Mouse (Mus musculus) erythroblast, adult 5-6 weeks (primary cell): ENCODE results near the gene Dph6. TPM values are rescaled to one million over a fixed set of nuclear protein-coding genes. Genes with fewer than 3 reads are reported as not detected.

ENCODE experiments used
- ATAC-seq: replicated peaks from 2 replicates; pipeline ENCODE4 v1.8.0; 2016; ENCODE audit warnings: moderate number of reproducible peaks, mild to moderate bottlenecking, moderate TSS enrichment, inconsistent platforms; ENCODE audit not compliant: poor library complexity, low FRiP score, severe bottlenecking
- total RNA-seq, 2 experiments: library from RNA; stranded (forward) in 1 of 2; stranded (reverse) in 1 of 2; fragments of 150-400 nt in 1 of 2; fragments of 200-764, 138-1000 nt in 1 of 2; gene quantifications; 2 replicates each; pipeline versions ENCODE4 v1.2.3 to v1.2.4; 2015 to 2017; ENCODE audit warnings: low replicate concordance in 2 of 2

Dph6 gene
- total RNA-seq, 2 experiments from 2014 or later, result 2.6 to 9.8 TPM

DNA sequence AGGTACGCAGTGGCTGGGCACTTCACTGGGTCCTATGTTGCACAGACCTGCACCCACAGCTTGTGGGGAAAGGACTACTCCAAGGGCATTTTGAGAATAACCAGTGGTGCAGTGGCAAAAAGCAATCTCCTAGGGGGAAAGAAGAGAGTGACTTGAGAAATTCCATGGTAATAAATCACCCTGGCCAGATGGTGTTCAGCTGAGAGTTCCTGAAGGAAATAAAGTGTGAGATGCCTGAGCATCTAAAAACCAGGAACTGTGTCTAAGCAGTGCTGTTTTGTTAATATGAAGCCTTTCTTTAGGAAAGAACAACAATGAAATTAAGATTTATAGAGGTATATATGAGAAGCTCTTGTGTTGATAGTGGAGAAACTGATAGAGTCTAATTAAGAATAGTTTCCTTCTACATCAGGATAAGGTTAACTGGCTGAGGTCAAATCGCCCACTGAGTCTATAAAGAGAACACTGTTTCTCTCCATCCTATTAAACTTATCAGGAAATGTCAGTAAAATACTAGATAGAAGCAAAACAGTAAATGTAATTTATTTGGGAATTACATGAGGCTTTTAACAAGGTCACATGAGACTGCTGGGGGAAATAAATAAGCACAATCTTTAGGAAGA, 111.7 kb downstream of the Dph6 start:
- no peak for ATAC-seq

GRCm38 (mm10) chr2:114542325-114542724, 112.4 kb downstream of the Dph6 start:
- ATAC-seq, result no peak

GRCm38 (mm10) chr2:114540416-114540815, 114.3 kb downstream of the Dph6 start:
- ATAC-seq, result no peak

GRCm38 (mm10) chr2:114536032-114536431, 118.7 kb downstream of the Dph6 start:
- no peak for ATAC-seq

DNA sequence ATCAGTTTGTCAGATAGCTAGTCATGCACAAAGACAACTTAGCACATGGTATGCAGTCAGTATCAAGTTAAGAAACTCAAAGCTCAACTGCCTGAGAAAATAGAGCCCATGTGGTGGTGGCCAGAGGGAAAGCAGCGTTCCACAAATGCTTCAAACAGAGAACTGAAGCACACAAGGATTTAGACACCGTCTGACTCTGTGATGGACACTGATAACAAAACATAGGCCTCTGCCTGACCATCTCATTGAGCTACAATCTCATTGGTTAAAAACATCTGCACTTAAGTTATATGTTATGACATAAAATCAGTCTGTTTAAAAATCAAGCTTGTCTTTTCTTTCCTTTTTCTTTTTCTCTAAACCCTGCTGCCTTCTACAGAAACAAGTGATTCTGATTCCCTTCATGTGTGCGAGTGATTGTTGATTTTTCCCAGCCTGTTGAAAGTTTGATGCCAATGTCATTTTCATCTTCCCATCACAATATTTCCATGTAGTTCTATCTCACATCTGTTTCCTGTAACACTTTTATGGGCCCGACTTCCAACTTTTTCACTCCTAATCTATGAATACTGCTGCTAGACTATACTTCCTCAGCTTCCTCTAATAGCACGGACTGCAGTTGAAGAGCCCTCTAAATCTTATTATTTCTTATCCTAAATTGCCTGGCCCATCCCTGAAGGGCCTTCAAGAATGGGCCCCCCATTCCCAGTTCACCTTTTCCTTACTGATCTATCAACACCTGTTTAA, 123.6 kb downstream of the Dph6 start:
- ATAC-seq, result no peak

DNA sequence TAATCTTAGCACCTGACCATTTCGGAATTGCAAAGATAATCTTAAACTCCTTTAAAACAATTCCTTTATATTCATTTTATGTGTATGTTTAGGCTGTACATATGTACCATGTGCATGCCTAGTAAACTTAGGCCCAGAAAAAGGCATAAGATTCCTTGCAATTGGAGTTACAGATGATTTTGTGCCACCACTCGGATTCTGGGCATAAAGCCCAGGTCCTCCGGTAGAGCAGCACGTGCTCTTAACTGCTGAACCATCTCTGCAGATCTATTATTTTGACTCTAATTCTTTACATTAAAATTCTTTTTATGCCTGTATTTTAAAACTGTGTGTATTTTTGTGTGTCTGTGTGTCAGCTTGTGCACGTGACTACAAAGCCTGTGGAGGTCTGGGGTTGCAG, 134.3 kb downstream of the Dph6 start:
- no peak for ATAC-seq

DNA sequence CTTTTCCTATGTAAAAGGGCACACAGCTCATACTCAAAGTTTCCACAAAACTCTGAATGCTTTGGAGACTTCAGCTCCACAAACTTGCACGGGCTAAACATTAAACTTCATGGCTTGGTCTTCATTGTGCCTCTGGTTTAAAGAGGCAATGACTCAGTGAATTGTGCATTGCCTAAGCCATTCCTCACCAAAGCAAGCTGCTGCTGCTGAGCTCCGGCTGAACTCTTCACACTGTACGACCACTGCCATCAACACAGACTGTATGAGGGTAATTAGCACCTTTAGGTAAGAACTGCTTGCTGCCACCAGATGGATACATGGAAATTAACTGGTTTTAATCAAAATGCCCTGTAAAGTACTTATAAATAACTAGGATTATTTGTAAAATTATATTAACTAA, 134.9 kb downstream of the Dph6 start:
- no peak for ATAC-seq

DNA sequence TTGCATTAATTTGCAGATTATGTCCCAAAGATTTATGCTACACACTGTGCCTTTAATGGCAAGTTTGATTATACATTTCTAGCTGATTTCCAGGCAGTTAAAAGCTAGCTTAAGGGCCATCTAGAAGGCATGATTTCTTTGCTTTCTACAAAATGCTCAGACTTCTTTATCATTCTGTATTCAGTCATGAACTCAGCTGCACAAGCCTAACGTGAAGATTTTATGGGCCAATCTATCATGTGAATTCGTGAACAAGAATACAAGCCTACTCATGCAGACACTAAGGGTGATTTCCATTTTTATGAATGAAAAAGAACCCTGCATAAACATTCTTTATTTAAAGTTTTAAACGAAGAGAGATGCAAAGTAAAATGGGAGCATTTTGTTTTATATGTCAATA, 162.4 kb downstream of the Dph6 start:
- no peak for ATAC-seq

DNA sequence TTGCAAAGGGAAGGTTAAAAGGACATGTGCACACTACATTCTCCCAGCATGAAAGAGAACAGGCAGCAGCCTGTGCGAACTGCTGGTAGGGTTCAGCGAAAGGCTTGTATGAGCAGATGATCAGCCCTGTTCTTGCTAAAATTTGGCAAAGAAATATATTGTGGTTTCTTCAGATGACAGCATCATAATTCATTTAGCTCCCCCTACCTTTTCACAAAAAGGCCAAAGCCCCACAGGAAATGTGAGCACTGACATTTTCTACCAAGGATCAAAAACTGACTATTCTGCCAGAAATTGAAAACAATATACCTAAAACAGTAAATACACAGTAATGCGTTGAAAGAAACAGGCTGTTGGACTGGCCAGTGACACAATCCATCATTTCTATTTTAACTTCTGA, 162.9 kb downstream of the Dph6 start:
- ATAC-seq, result no peak

GRCm38 (mm10) chr2:114486980-114487379, 167.8 kb downstream of the Dph6 start:
- no peak for ATAC-seq
